Mouse (Mus musculus) G1E (cell line): ENCODE results near the gene Prkar1b.

Experiments
- CTCF ChIP-seq: IDR thresholded peaks from 2 replicates; pipeline ENCODE4 v1.5.1; 2012; ENCODE audit warnings: low read depth, low read length, inconsistent platforms, mixed read lengths
- GATA1 ChIP-seq: IDR thresholded peaks from 2 replicates; pipeline ENCODE4 v1.6.1; 2012; ENCODE audit warnings: borderline replicate concordance, low read length, inconsistent platforms, mixed read lengths
- GATA2 ChIP-seq: IDR thresholded peaks from 2 replicates; pipeline ENCODE4 v1.6.1; 2012; ENCODE audit warnings: low read depth, low read length, inconsistent platforms, borderline replicate concordance
- POLR2AphosphoS5 ChIP-seq: IDR thresholded peaks from 2 replicates; pipeline ENCODE4 v1.6.1; 2012; ENCODE audit warnings: low read depth, low read length, inconsistent platforms; ENCODE audit not compliant: insufficient replicate concordance
- TAL1 ChIP-seq: conservative IDR thresholded peaks from 2 replicates; pipeline ENCODE4 v1.6.1; 2012; ENCODE audit warnings: low read depth, low read length, inconsistent platforms, mixed read lengths

DNA sequence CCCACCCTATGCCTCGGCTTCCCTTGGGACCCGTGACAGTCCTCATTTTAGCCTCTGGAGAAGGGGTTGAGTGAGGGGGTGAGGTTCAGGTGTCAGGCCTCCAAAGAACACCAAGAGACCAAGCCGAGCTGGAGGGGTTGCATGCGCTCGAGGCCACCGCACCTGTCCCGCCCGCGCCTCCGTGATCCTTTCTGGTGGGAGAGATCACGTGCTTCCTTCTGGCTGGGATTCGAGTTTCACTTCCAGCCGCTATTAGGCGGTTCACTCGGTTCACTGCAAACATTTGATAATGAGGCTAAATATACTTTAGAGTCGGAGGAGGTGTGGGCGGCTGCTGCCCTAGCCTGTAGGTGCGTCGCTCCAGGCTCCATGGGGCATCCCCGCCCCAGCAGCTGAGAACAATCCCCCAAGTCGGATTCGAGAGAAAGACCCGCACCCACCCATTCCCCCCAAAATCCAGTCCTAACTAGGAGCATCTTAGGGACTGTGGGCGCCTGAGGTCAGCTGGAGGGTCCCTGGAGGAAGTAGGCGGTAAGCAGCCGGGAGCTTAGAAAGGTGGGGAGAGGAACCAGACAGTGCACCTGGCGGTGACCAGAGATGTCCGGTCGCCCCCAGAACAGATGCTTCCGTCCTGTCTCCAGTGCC is 151.7 kb downstream of the Prkar1b start:
- no peak for TF ChIP-seq CTCF
- no peak for TF ChIP-seq TAL1
- TF ChIP-seq GATA1 = no peak
- TF ChIP-seq POLR2AphosphoS5 = no peak
- TF ChIP-seq GATA2 = no peak
